Mouse (Mus musculus) forebrain, embryonic 14.5 days (tissue): ENCODE measurements around the gene Amz2. TPM values are rescaled to one million over a fixed set of nuclear protein-coding genes. Genes with fewer than 3 reads are reported as not detected.
A peak's percentile ranks its signal among the peaks of the same experiment; 100 is the strongest.

ENCODE experiments used
- ATAC-seq: fragments of 200-750 bp; cut with Nextera tagmentation; 2 replicates; pipeline ENCODE4 v1.8.0; 2017; ENCODE audit warnings: mild to moderate bottlenecking, moderate library complexity
- DNase-seq: peaks from one replicate; pipeline ENCODE4 v3.0.0-alpha.2; 2015; ENCODE audit warnings: low spot score
- H3K27ac ChIP-seq: fragments of 300-500 bp; sonication (generic); 2 replicates; pipeline ENCODE4 v1.5.1; 2014; ENCODE audit warnings: low read depth, mild to moderate bottlenecking, control low read depth, low read length, moderate library complexity
- H3K27me3 ChIP-seq: fragments of 300-500 bp; sonication (generic); replicated peaks from 2 replicates; pipeline ENCODE4 v1.6.1; 2014; ENCODE audit warnings: low read length, control low read depth, mixed read lengths; ENCODE audit not compliant: control insufficient read depth, insufficient read depth
- H3K36me3 ChIP-seq: fragments of 300-500 bp; sonication (generic); 2 replicates; pipeline ENCODE4 v1.6.1; 2014; ENCODE audit warnings: low read length, control low read depth; ENCODE audit not compliant: control insufficient read depth, insufficient read depth
- H3K4me1 ChIP-seq: fragments of 300-500 bp; sonication (generic); 2 replicates; pipeline ENCODE4 v1.6.1; 2014; ENCODE audit warnings: antibody characterized with exemption, low read length, control low read depth; ENCODE audit not compliant: control insufficient read depth, insufficient read depth
- H3K4me2 ChIP-seq: fragments of 300-500 bp; sonication (generic); 2 replicates; pipeline ENCODE4 v1.6.1; 2014; ENCODE audit warnings: mild to moderate bottlenecking, control low read depth, low read length
- H3K4me3 ChIP-seq: fragments of 300-500 bp; sonication (generic); 2 replicates; pipeline ENCODE4 v1.5.1; 2014; ENCODE audit warnings: low read depth, low read length, control low read depth
- H3K9ac ChIP-seq: fragments of 300-500 bp; sonication (generic); 2 replicates; pipeline ENCODE4 v1.6.1; 2014; ENCODE audit warnings: mild to moderate bottlenecking, low read length, control low read depth, moderate library complexity
- H3K9me3 ChIP-seq: fragments of 300-500 bp; sonication (generic); replicated peaks from 2 replicates; pipeline ENCODE4 v1.6.1; 2016; ENCODE audit warnings: low read length, control low read depth, mixed read lengths; ENCODE audit not compliant: control insufficient read depth
- WGBS: fragments of 180-500 bp; shearing (Covaris S2); extraction: QIAGEN DNeasy Blood & Tissue Kit; methylation state at CpG from one replicate; pipeline ENCODE4 v1.1.7; 2014; 5-methylcytosine and 5-hydroxymethylcytosine counted together
- polyA plus RNA-seq: library from polyadenylated mRNA; unstranded; fragments of >200 nt; fragmentation: Nextera tagmentation; extraction: Ambion mirVana; gene quantifications from 2 replicates; pipeline ENCODE4 v1.2.1, GENCODE M21; 2014

The Amz2 gene
- polyA plus RNA-seq, 1 experiment from 2014 or later, result 79.6 TPM

DNA sequence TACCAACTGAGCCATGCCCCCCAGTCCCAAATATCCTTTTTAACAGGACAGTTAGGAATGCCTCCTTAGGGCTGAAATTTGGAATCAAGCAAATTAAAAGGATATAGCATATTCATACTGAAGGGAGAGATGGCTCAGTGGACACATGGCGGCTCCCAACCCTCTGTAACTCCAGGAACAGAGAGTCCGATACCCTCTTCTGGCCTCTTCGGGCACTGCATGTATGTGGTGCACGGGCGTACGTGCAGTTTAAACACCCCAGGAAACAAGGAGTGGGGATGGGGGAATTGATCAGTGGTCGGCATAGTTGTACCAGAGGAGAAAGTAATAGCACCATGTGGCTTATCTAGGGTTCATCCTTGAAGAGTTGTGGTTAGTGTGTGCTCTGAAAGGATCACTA is 18.9 kb downstream of the Amz2 start:
- ATAC-seq, result peak; percentile 40; the same call in 1 of the 2 replicates

DNA sequence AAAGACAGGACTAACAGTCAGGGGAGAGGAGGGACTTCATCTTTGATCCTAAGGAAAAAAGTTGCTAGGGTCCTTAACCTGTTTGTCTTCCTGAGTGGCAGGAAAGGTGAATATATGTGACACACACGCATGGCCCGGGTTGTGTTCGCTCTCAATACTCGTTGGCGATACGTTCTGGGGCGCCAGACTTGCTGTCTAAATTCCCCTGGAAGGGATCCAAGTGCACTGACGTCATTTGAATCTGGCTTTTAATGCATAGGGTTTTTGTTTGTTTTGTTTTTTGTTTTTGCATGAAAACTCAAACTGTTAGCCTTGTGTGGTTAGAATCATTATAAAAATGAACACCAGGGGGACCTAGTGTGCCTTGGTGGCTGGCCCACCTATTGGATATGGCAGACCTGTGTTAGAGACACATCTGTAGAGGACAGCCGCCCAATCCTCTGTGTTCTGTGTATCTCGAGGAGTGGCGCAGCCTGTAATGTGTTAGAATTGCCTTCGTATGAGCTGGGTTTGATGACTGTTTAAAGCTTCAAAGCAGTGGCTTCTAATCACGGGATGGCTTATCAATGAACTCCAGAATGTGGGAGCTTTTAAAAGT is 19.8 kb downstream of the Amz2 start:
- H3K27ac ChIP-seq, result no peak overlapping the region
- H3K4me1 ChIP-seq, result no peaks in the 10 kb centered on the region
- peak; percentile 69; the same call in 1 of the 2 replicates for ATAC-seq
- WGBS, result 44% methylated on average over 13 of the region's 13 CpGs
- H3K27me3 ChIP-seq, result no peaks in the 10 kb centered on the region
- no peak overlapping the region for H3K4me3 ChIP-seq
- H3K36me3 ChIP-seq, result no peaks in the 10 kb centered on the region
- DNase-seq, result peak; percentile 75
- H3K9me3 ChIP-seq, result no peaks in the 10 kb centered on the region
- no peak overlapping the region for H3K4me2 ChIP-seq
- H3K9ac ChIP-seq, result no peak overlapping the region

More for the DNA sequence above, 18.9 kb downstream of the Amz2 start:
- Histone ChIP-seq H3K4me3 (no peak overlapping the region), H3K36me3 (no peaks in the 10 kb centered on the region), H3K4me1 (peaks cover 4% of the 10 kb centered on the region), H3K27ac (no peak overlapping the region), H3K9me3 (no peaks in the 10 kb centered on the region), H3K27me3 (no peaks in the 10 kb centered on the region), H3K9ac (no peak overlapping the region), H3K4me2 (no peak overlapping the region)
- DNase-seq, result peak; percentile 48
- WGBS, result 46% methylated on average over 7 of the region's 7 CpGs

DNA sequence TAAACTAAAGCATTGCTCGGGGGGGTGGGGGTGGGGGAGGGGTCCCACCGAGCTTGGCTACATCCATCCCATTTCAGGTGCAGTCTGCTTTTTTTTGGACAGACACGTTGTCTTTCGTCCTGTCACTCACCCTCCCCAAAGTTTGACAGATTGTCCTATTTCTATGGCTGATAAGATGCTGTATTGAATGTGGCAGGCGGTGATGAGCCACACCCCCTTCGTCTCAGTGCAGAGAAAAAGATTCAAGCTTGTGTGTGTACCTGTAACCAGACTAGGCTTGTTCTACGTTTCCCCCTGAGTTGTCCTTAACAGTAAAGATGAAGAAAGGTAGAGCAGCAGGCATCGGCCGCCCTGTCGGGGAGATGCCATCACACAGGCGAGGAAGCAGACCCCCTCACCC is 25.4 kb downstream of the Amz2 start:
- ATAC-seq (no peak), DNase-seq (no peak)
- H3K9me3 ChIP-seq, result no peaks in the 10 kb centered on the region
- 80% methylated on average over 11 of the region's 11 CpGs for WGBS
- 0 out of 2 replicates have a peak, but pooled peaks cover 7% of the 10 kb centered on the region for H3K36me3 ChIP-seq
- H3K27ac ChIP-seq, result no peak overlapping the region
- no peak overlapping the region for H3K4me3 ChIP-seq
- H3K4me1 ChIP-seq, result no peaks in the 10 kb centered on the region
- no peak overlapping the region for H3K4me2 ChIP-seq
- no peaks in the 10 kb centered on the region for H3K27me3 ChIP-seq
- H3K9ac ChIP-seq, result no peak overlapping the region

- no peaks in the 10 kb centered on the region for H3K9me3 ChIP-seq
- no peak overlapping the region for H3K27ac ChIP-seq
- no peak overlapping the region for H3K9ac ChIP-seq
- H3K36me3 ChIP-seq, result 0 out of 2 replicates have a peak, but pooled peaks cover 7% of the 10 kb centered on the region
- H3K4me3 ChIP-seq, result no peak overlapping the region
- 87% methylated on average over 5 of the region's 5 CpGs for WGBS
- H3K4me1 ChIP-seq, result no peaks in the 10 kb centered on the region
- ATAC-seq, result no peak
- no peaks in the 10 kb centered on the region for H3K27me3 ChIP-seq
- no peak overlapping the region for H3K4me2 ChIP-seq
- DNase-seq, result no peak
Observed at GRCm38 (mm10) chr11:109456261-109456660, 30.5 kb downstream of the Amz2 start.

- DNase-seq (no peak), ATAC-seq (no peak)
- H3K4me1 ChIP-seq, result no peaks in the 10 kb centered on the region
Observed at GRCm38 (mm10) chr11:109458165-109458564, 32.4 kb downstream of the Amz2 start.

GRCm38 (mm10) chr11:109460586-109460985 is 34.8 kb downstream of the Amz2 start:
- ATAC-seq, result no peak
- H3K4me3 ChIP-seq, result no peak overlapping the region
- H3K9me3 ChIP-seq, result no peaks in the 10 kb centered on the region

More at GRCm38 (mm10) chr11:109458165-109458564, 32.4 kb downstream of the Amz2 start:
- no peak overlapping the region for H3K27ac ChIP-seq
- H3K4me3 ChIP-seq, result no peak overlapping the region
- H3K4me2 ChIP-seq, result no peak overlapping the region
- no peaks in the 10 kb centered on the region for H3K9me3 ChIP-seq
- WGBS, result 94% methylated on average over 11 of the region's 11 CpGs
- H3K36me3 ChIP-seq, result 0 out of 2 replicates have a peak, but pooled peaks cover 5% of the 10 kb centered on the region
- no peaks in the 10 kb centered on the region for H3K27me3 ChIP-seq
- H3K9ac ChIP-seq, result no peak overlapping the region

DNA sequence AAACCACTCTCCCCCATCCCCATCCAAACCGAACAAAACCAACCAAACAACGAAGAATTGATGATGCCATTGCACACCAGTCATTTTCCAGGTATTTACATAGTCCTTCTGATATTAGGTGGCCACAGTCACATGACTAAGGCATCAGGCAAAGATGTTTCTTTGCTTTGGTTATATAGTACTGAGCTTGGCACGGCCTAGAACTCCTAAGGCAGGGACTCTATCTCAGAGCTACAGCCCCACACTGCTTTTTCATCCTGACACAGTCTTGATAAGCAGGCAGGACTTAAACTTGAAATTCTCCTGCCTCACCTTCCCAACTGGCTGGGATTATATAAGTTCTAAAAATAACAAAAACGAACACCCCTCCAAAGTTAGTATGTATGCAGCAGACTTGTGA is 39.3 kb downstream of the Amz2 start:
- 90% methylated on average over 4 of the region's 4 CpGs for WGBS
- H3K9me3 ChIP-seq, result no peaks in the 10 kb centered on the region
- ATAC-seq, result no peak
- H3K4me3 ChIP-seq, result no peak overlapping the region
- no peak overlapping the region for H3K27ac ChIP-seq
- H3K4me1 ChIP-seq, result no peaks in the 10 kb centered on the region
- DNase-seq, result no peak
- H3K27me3 ChIP-seq, result no peaks in the 10 kb centered on the region
- no peaks in the 10 kb centered on the region; the same call in 1 of the 2 replicates for H3K36me3 ChIP-seq
- H3K9ac ChIP-seq, result no peak overlapping the region
- H3K4me2 ChIP-seq, result no peak overlapping the region

More at GRCm38 (mm10) chr11:109460586-109460985, 34.8 kb downstream of the Amz2 start:
- Histone ChIP-seq H3K4me1 (no peaks in the 10 kb centered on the region), H3K36me3 (no peaks in the 10 kb centered on the region), H3K27ac (no peak overlapping the region), H3K27me3 (no peaks in the 10 kb centered on the region), H3K4me2 (no peak overlapping the region), H3K9ac (no peak overlapping the region)
- no peak for DNase-seq
- 83% methylated on average over 5 of the region's 5 CpGs for WGBS

GRCm38 (mm10) chr11:109466987-109467386 is 41.2 kb downstream of the Amz2 start:
- DNase-seq, result no peak
- 93% methylated on average over 8 of the region's 8 CpGs for WGBS
- ATAC-seq, result no peak

GRCm38 (mm10) chr11:109468133-109468532 is 42.4 kb downstream of the Amz2 start:
- 93% methylated on average over 5 of the region's 5 CpGs for WGBS
- Histone ChIP-seq H3K4me3 (no peak overlapping the region), H3K9me3 (no peaks in the 10 kb centered on the region)

More at GRCm38 (mm10) chr11:109466987-109467386, 41.2 kb downstream of the Amz2 start:
- no peak overlapping the region for H3K4me3 ChIP-seq
- no peaks in the 10 kb centered on the region for H3K9me3 ChIP-seq
- no peaks in the 10 kb centered on the region for H3K27me3 ChIP-seq
- no peak overlapping the region for H3K9ac ChIP-seq
- no peak overlapping the region for H3K27ac ChIP-seq
- no peak overlapping the region for H3K4me2 ChIP-seq
- no peaks in the 10 kb centered on the region; the same call in 1 of the 2 replicates for H3K36me3 ChIP-seq
- no peaks in the 10 kb centered on the region; the same call in 1 of the 2 replicates for H3K4me1 ChIP-seq

More at GRCm38 (mm10) chr11:109468133-109468532, 42.4 kb downstream of the Amz2 start:
- H3K4me1 ChIP-seq, result no peaks in the 10 kb centered on the region; the same call in 1 of the 2 replicates
- no peaks in the 10 kb centered on the region for H3K27me3 ChIP-seq
- ATAC-seq (no peak), DNase-seq (no peak)
- H3K36me3 ChIP-seq, result no peaks in the 10 kb centered on the region; the same call in 1 of the 2 replicates
- H3K27ac ChIP-seq, result no peak overlapping the region
- H3K4me2 ChIP-seq, result no peak overlapping the region
- H3K9ac ChIP-seq, result no peak overlapping the region
